Mouse (Mus musculus) urinary bladder, postnatal 25 days (tissue): ENCODE measurements around the gene Cdkal1.

Source experiments
- DNase-seq: peaks from one replicate; pipeline ENCODE4 v3.0.0; 2022; ENCODE audit warnings: low spot score

The Cdkal1 gene

GRCm38 (mm10) chr13:29350004-29350403, 505.5 kb downstream of the Cdkal1 start:
- DNase-seq, result no peak

GRCm38 (mm10) chr13:29349386-29349961, 506.0 kb downstream of the Cdkal1 start:
- DNase-seq, result no peak

DNA sequence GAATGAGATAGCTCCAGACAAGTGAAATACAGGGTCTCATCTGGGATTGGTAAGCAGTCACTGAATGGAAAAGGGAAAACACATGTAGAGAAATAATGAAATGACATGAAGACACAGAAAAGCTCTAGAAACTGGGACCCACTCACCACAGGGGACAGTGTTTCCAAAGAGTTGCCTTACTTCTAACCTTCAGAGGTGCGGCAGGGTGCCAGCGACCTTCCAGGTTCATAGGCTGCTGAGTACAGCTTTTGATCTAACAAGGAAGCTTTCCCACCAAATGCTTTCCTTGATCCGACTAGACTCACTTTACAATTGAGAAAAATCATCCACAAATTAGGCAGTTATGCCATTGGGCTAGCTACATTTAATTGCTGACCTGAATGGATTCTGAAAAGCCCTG, 507.1 kb downstream of the Cdkal1 start:
- no peak for DNase-seq

GRCm38 (mm10) chr13:29332640-29333412, 522.6 kb downstream of the Cdkal1 start:
- no peak for DNase-seq

DNA sequence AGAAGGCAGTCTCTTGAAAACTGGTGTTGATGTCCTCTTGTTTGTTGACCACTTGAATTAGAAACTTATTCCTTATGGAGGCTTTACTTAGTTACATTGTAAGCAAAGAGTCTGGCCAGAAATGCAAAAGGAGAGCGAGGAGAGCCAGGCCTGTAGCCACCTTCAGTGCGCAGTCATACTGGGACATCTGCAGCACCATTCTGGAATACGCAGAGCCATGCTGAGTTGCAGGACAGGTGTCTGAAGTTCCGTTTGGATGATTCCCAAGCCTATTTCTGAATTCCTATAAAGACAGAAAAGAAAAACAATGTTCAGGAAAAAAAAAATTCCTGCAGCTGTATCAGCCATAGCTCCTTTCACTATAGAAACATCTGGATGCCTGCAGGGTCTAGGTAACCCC, 529.5 kb downstream of the Cdkal1 start:
- no peak for DNase-seq

- no peak for DNase-seq
These were observed 535.1 kb downstream of the Cdkal1 start for GRCm38 (mm10) chr13:29320421-29320820.

GRCm38 (mm10) chr13:29317703-29318102, 537.8 kb downstream of the Cdkal1 start:
- DNase-seq, result no peak

DNA sequence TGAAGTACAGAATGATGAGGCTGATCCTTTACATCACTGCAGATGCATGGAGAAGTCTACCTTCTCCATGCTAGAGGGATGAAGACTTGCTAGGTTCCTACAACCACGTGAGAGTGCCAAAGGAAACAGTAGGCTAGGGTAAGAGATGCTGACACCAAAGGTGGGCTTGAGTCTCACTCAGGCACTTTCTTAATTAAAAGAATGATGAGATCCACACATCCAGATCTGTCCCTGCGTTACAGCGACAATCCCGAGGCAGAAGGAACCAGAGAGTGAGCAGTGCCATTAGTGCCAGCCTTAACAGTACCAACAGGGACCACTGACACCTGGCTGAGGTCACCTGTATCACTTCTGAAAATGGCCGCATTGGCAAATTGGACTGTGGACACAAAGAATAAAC, 539.2 kb downstream of the Cdkal1 start:
- no peak for DNase-seq

DNA sequence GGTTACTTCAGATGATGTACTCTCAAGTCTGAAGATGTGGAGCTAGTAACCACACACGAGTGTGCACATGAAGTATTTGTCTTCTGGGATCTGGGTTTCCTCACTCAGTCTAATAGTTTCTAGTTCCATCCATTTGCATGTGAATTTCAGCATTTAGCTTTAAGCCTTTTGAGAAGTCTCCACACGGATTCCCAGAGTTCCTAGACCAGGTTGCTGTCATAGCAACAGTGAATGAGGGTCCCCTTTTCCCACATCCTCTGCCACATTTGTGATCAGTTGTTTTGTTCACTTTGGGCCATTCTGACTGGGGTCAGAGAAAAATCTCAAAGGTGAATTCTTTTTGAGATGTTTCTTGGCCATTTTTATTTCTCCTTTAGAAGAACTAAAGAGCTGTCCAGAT, 543.4 kb downstream of the Cdkal1 start:
- DNase-seq, result no peak

DNA sequence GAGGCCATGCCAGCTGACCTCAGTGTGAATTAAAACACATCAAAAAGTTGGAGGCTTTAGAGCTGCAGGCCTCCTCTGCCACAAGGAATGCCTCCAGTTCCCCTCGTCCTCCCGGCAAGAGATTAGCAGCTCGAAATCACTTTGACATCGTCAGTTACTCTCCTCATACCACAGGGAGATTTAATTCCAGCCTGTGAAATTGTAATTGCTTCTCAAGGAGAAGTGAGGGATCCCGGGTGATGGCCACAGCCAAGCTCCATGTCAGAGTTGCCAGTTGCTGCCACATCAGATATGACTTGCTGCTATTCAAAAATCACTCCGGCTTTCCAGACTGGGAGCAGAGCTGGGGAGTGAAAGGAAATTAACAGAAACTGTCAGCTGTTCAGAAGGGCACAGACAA, 548.1 kb downstream of the Cdkal1 start:
- DNase-seq, result no peak

GRCm38 (mm10) chr13:29292608-29293240, 562.8 kb downstream of the Cdkal1 start:
- DNase-seq, result no peak

DNA sequence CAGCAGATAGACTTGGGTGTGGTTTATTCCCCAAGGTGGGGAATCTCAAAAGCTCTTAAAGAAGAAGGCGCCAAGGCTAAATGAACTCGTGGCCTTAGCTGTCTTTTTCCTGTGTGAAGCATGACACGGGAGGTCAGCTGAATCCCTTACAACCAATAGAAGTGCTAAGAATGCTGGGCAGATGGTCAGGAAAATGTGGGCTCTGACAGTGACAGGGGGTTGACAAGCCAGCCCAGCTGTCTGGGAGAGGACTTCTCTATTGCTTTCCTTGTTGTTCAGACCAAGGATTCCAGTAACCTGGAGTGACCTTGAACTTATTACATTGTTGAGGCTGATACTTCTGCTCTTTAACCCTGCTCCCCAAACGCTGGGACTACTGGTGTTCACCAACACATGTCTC, 564.9 kb downstream of the Cdkal1 start:
- no peak for DNase-seq

DNA sequence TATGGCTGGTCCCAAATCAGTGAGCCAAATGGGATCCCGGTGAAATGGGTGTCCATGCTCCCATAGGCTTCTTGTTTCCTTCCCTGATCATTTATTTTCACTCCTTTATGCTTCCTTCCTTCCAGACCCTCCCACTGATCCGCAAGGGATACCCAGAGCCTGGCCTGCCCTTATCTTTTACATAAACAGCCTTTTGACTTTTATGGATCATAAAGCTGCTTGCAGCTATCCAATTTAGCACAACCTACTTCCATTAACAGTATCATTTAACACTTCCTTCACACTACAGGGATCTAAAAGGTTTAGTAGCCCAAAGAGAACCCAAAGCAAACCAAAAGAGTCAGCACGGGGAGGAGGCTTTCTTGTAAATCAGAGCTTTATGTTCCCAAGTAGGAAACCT, 570.4 kb downstream of the Cdkal1 start:
- DNase-seq, result no peak

DNA sequence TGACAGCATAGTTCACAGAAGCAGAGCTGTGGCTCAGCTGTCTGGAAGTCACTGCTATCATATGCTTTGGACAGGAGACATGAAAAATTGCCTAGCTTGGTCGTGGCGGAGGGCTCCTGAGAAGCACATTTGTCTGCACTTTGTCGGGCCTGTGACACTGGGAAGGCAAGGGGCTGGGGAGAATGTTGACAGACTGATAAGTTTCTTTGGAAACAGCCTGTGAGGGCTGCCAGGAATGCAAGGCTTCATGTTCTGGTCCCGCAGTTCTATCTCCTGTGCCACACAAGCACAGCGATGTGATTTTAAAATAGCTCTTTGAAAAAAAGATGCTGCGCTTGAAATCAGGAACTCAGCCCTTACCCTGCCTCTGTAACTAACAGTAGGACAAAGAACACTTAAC, 573.9 kb downstream of the Cdkal1 start:
- no peak for DNase-seq

DNA sequence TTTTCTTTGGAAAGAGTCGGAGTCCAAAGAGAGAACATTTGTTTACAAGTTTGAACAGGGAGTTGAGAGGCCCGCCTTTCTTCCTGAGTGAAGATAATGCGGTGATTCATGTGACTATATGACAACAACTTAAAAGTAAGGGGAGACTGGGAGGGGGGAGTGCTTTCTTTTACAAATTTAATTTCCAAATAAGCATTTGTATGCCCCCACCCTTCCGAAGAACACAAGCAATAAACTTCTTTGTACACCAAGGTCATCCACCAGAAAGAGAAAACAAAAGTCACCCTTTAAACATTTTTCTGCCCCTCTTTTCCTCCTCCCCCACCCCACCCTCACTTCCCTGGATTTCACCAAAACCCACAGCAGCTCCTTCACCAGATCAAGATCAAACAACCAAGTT, 577.3 kb downstream of the Cdkal1 start:
- no peak for DNase-seq

DNA sequence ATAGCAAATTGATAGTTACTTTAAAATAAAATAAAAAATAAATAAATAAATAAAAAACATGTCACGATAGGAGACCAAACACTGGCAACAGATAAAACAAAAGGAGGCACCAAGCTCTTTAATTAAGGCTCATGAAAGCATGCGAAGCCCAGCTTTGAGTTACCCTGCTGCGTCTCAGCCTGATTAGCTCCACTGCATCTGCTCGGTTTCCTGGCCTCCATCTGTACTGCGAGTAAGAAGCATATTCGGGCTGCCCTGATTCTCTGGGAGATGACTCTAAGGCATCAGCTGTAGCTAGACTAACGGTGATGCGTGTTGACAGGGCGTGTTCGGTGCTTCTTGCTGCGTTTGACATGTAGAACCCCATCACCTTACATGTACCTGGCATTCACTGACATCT, 581.2 kb downstream of the Cdkal1 start:
- no peak for DNase-seq

- DNase-seq, result no peak
These were observed 581.7 kb downstream of the Cdkal1 start for GRCm38 (mm10) chr13:29273693-29274221.

GRCm38 (mm10) chr13:29271451-29271850, 584.0 kb downstream of the Cdkal1 start:
- no peak for DNase-seq

DNA sequence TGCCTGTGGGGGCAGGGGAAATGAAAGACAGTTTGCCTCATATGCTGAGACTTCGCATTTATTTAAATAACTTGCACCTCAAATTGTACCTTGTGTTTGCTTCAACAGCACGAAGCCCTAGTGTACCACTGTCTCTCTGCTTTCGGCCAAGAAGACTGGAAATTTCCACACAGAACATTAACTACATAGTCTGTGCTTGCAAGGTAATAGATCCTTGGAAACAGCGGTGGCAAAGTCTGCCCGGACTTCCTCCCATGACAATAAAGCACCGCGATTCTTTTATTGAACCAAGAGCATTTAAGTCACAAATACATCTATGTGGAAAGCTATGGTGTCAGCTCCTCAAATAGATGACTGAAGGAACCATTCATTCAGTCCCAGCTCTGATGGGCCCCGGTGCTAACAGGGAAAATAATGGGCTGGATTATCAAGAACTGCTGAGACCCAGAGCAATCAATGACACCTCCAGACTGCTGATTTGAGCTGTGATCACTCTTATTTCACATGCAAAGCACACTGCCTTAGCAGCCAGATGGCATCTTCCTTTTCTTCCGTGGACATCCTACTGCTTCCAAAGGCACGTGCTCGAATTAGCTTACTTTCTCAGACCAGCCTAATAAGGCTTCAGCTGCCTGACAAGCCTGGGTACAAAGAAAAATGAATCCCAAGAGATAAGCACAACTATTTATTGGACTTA, 591.3 kb downstream of the Cdkal1 start:
- no peak for DNase-seq

DNA sequence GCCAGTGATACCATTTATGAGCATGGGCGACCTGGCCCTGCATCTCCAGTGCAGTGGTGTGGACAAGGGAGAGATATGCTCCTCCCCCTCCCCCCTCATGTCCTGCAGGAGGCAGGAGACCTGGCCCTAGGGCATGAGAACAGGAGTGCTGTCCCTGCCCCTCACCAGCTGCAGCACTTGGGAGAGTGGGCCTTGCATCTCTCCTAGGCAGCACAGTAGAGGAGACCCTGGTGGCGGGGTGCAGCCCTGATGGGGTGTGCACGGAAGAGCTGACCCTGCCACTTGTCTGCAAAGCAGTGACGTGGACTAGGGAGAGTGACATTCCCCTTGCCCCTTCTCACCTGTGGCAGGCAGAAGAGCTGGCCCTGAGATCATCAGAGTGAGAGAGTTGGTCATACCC, 593.3 kb downstream of the Cdkal1 start:
- no peak for DNase-seq

GRCm38 (mm10) chr13:29248535-29248934, 606.9 kb downstream of the Cdkal1 start:
- no peak for DNase-seq

- DNase-seq, result no peak
These were observed 607.7 kb downstream of the Cdkal1 start for GRCm38 (mm10) chr13:29247800-29248199.

- DNase-seq, result no peak
These were observed 620.4 kb downstream of the Cdkal1 start for GRCm38 (mm10) chr13:29235065-29235464.
